Mouse (Mus musculus): ENCODE measurements at regions not wholly inside any gene's neighbourhood (a gene's known extent, or its start where the extent isn't known, plus 50 kb on each side); places are given as distances from the start of the nearest gene placed in this dataset.

DNA sequence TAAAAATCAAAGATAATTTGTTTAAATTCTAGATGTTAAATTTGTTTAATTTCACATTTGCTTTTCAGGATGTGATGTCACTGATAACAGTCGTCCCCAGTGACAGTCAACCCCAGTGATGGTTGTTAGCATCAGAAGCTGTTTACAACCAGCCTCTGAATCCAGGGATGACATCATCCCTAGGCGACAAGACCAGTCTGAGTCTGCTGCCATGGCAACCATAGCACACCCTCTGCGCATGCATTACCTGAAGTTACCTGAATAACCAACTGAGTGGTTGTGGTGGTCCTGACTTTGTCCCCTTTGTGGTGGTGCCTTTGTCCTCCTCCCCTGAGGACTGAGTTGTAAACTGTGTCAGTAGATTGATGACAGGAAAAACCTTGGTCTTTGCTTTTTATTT is 92.0 kb upstream of the Zfp644 start:
- no peak for DNase-seq

GRCm38 (mm10) chr5:106785065-106785464 is 88.0 kb upstream of the Zfp644 start:
- DNase-seq = peak; percentile 21 to 44

GRCm38 (mm10) chr5:106783864-106784609 is 87.0 kb upstream of the Zfp644 start:
- DNase-seq = no peak

DNA sequence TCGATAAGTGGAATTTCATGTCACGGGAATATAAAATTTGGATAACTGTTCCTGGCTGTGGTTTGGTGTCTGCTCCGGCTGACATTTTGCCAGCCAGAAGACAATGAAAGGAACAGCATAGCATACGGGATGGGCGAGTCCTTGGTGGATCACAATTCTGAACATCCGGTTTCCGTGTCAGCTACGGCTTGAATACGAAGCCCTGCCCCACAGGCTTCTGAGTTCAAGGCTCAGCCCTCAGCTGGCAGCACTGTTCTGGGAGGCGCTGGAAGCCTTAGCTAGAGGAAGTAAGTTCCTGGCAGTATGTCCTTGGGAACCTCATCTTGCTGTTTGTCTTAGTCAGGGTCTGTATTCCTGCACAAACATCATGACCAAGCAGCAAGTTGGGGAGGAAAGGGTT is 83.7 kb upstream of the Zfp644 start:
- DNase-seq = no peak

DNA sequence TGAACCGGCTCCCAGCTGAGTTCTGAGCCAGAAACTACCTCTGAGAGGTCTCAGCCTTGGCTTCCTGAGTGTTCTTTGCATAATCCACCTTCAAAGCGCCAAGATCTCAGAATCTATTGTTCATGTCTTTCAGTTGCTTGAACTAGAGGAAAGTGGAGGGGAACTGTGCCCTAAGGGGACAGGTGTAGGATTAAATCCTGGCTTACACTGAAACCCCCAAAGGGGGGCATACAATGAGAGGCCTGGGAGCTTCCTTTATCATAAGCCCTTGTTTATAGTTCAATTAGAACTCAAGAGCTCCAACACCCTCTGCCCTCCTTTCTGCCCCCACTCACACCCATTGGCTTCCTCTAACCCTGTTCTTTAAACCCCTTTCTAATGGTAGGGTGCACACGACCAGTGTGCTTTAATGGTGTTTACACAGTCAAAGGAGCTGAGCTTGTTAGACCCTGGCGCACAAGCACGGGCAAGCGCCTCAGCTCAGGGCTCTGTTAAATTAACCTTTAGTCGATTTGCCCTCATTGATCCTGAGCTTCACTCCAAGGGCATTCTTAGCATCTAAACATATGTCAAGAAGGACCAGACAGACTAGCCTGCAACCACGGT is 81.2 kb upstream of the Zfp644 start:
- DNase-seq = no peak

DNA sequence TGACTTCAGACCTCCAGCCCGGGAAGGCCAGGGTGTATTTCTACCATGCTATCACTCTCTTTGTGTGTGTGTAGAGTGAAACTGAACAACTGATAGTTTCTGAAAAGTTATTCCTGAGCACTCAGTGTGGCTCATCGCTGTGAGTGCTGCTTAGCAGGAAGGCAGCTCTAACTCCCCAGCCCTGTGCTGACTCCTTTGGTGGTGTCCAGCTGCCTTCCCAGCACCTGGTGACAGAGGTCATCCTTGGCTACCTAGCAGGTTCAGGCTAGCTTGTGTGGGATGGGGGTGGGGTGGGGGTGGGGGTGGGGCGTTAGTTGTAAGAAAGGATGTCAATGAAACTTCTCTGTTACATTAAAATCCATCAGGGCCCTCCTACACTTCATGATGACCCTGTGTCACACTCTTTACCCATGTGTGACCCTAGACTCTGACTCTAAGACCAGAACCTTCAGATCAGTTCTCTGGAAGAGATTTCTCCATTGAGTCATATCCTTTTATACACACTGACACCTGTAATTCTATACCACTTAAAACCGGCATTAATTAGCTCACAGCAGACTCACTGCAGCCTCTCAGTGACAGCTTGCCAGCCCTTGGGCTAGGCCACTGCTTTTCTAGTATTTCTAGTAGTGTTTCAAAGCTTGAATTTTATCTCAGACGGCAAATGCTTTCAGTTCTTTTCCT is 78.1 kb upstream of the Zfp644 start:
- DNase-seq = no peak

GRCm38 (mm10) chr5:106773201-106773934 is 76.3 kb upstream of the Zfp644 start:
- no peak for DNase-seq

- no peak for DNase-seq
These were observed 73.9 kb upstream of the Zfp644 start for GRCm38 (mm10) chr5:106771029-106771428.

DNA sequence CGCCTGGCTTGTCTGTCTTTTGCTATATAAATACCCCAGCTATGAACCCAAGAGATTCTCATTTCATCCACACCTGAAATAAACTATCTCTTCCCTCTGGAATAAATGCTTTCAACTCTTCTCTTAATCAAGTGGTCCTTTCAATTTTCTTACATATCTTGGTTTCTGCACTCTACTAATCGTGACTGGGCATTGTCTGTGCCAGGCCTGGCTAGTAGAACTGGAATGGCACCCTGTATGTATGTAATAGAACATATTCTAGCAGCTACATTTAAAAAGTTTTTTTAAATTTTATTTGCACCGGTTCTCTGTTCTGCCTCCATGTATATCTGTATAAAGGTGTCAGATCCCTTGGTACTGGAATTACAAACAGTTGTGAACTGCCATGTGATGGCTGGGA is 68.2 kb upstream of the Zfp644 start:
- DNase-seq = no peak

- DNase-seq = no peak
These were observed 66.2 kb upstream of the Zfp644 start for GRCm38 (mm10) chr5:106763283-106763682.

DNA sequence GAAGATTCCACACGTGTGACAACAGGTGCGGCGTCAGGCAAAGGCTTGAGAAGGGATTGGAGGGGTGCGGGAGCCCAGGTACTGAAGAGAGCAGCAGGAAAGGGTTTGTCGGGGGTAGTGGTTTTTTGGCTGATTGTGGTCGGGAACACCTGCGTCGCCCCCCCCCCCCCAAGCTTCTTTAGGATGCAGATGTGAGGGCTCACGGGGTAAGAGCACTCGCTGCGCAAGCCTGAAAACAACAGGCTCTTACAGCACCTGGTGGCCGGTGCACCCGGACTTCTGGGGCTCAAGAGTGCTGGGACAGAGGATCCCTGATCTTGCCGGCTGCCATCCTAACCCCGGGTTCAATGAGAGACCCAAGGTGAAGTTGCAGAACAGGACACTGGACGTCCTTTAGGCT is 60.9 kb upstream of the Zfp644 start:
- DNase-seq = peak; percentile 60 to 77

GRCm38 (mm10) chr5:106757436-106757835 is 60.3 kb upstream of the Zfp644 start:
- peak; percentile 35 to 44 for DNase-seq

DNA sequence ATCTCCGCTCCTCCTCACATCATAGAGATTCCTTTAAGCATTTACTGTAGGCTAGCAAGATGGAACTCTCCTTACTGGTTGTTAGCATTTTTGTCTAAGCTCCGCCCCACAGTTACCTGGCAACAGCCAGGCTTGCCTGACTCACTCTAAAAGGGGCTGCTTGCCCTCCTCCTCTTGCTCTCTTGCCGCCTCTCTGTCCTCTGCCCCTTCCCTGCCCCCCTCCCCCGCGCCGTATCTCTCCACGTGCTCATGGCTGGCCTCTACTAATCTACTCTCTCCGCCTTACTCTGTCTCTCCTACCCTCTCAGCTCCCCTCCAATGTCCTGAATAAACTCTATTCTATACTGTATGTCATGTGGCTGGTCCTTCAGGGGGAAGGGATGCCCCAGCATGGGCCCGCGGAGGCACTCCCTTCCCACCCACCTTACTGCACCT is 59.9 kb upstream of the Zfp644 start:
- DNase-seq = peak; percentile 52 to 73

- DNase-seq = no peak
These were observed 56.2 kb upstream of the Zfp644 start for GRCm38 (mm10) chr5:106753289-106753688.

GRCm38 (mm10) chr5:106750168-106750567 is 53.1 kb upstream of the Zfp644 start:
- DNase-seq = peak in 1 of 2 experiments; percentile 9

- no peak for DNase-seq
These were observed 51.5 kb upstream of the Zfp644 start for GRCm38 (mm10) chr5:106748527-106749138.
